Mouse (Mus musculus) lung, adult 2 months (tissue): ENCODE data around the gene Robo1. TPM values are rescaled to one million over a fixed set of nuclear protein-coding genes. Genes with fewer than 3 reads are reported as not detected.

Experiments used
- DNase-seq: peaks from one replicate; pipeline ENCODE4 v3.0.0; 2022
- H3K4me1 ChIP-seq: fragments of 200-500 bp; 2 replicates; pipeline ENCODE4 v1.6.1; 2011; ENCODE audit warnings: low read length; ENCODE audit not compliant: control insufficient read depth, insufficient read depth
- H3K4me3 ChIP-seq: fragments of 200-500 bp; replicated peaks from 2 replicates; pipeline ENCODE3; 2011; ENCODE audit warnings: low read depth, mild to moderate bottlenecking, control low read depth, low read length; ENCODE audit errors: extremely low read depth
- CTCF ChIP-seq: fragments of 200-500 bp; IDR thresholded peaks from 2 replicates; pipeline ENCODE4 v1.5.1; 2011; ENCODE audit warnings: mild to moderate bottlenecking, low read length, control low read depth; ENCODE audit not compliant: insufficient read depth
- POLR2A ChIP-seq: fragments of 200-500 bp; IDR thresholded peaks from 2 replicates; pipeline ENCODE4 v1.6.1; 2011; ENCODE audit warnings: low read depth, mild to moderate bottlenecking, control low read depth, low read length, borderline replicate concordance; ENCODE audit errors: extremely low read depth
- WGBS: fragments of 180-500 bp; shearing (Covaris S2); methylation state at CpG from one replicate; pipeline ENCODE4 v1.1.7; 2018; 5-methylcytosine and 5-hydroxymethylcytosine counted together
- polyA plus RNA-seq: library from polyadenylated mRNA; depleted of rRNA; stranded (reverse); fragments of >200 nt; gene quantifications from 2 replicates; pipeline ENCODE4 v1.2.3, GENCODE M21; 2012

Robo1 gene
- polyA plus RNA-seq, 1 experiment = 8.3 TPM

DNA sequence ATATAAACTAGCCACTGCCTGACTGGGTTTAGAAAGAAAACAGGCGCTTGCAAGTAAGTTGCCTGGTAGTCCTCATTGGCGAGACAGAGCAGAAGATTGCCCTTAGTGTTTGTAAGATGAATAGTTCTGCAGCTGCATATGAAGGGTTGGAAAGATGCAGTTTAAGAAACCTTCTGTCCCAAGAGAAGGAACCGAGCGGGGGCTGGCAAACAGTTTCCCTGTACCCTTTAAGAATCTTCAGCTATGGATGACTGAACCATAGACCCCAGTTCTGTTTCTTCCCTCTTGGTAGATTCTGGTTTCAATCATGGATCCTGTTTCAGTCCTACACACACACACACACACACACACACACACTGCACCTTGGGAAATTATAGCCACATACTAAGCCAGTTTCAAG lies 356.7 kb downstream of the Robo1 start:
- DNase-seq = no peak
- no peak overlapping the region for H3K4me3 ChIP-seq
- TF ChIP-seq CTCF (no peak), POLR2A (no peak)
- WGBS = 64% methylated on average over 4 of the region's 4 CpGs
- no peaks in the 10 kb centered on the region; the same call in 1 of the 2 replicates for H3K4me1 ChIP-seq

GRCm38 (mm10) chr16:72665454-72665853 lies 357.3 kb downstream of the Robo1 start:
- no peaks in the 10 kb centered on the region; the same call in 1 of the 2 replicates for H3K4me1 ChIP-seq
- H3K4me3 ChIP-seq = no peak overlapping the region
- WGBS = 50% methylated on average over 5 of the region's 5 CpGs
- no peak for DNase-seq
- TF ChIP-seq POLR2A (no peak), CTCF (no peak)

GRCm38 (mm10) chr16:72670240-72671038 lies 362.3 kb downstream of the Robo1 start:
- Histone ChIP-seq H3K4me3 (no peak overlapping the region), H3K4me1 (no peaks in the 10 kb centered on the region)
- DNase-seq = no peak
- WGBS = 49% methylated on average over 6 of the region's 6 CpGs
- TF ChIP-seq CTCF (no peak), POLR2A (no peak)

DNA sequence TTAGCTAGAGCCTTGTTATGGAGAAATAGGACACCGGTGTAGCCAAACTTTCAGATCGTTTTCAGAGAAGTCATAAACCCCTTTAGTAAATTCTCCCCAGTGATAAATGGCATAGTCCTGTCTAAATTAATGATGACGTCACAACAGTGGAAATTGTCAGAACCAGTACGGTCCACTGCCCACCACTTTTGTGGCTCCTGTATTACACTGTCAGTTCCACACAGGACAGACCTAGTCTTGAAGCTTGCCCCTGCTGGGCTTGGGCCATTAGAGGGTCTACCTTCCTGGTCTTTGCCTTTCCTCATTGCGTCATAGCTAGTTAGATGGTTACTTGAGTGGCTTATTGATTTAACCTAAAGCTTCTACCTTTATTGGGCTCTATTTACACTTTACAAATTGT lies 369.1 kb downstream of the Robo1 start:
- 76% methylated on average over 5 of the region's 5 CpGs for WGBS
- DNase-seq = no peak
- no peak overlapping the region for H3K4me3 ChIP-seq
- no peaks in the 10 kb centered on the region for H3K4me1 ChIP-seq
- TF ChIP-seq CTCF (no peak), POLR2A (no peak)

DNA sequence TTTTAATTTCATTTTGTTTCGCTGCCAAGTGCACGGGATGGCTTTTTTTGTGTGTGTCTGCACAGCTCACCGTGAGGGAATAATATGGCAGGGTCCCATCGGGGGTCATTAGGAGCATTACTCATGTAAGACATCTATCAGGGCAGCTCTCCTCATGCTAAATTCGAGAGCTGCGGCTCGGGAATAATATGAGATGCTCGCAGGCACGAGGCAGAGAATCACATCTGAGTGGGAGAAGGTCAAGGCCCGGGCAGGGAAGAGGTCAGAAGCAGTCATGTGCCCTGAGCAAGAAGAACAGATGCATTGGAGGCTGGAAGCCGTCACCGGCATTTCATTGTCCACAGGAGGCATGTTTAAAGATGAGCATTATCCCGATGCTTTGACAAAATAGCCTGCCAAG lies 370.3 kb downstream of the Robo1 start:
- TF ChIP-seq POLR2A (no peak), CTCF (no peak)
- DNase-seq = no peak
- Histone ChIP-seq H3K4me3 (no peak overlapping the region), H3K4me1 (no peaks in the 10 kb centered on the region)
- 52% methylated on average over 13 of the region's 13 CpGs for WGBS

- no peak for TF ChIP-seq POLR2A
- TF ChIP-seq CTCF = no peak
- no peak overlapping the region for H3K4me3 ChIP-seq
- no peaks in the 10 kb centered on the region for H3K4me1 ChIP-seq
- 76% methylated on average over 11 of the region's 11 CpGs for WGBS
- DNase-seq = no peak
These were observed 370.9 kb downstream of the Robo1 start for GRCm38 (mm10) chr16:72678947-72679558.

DNA sequence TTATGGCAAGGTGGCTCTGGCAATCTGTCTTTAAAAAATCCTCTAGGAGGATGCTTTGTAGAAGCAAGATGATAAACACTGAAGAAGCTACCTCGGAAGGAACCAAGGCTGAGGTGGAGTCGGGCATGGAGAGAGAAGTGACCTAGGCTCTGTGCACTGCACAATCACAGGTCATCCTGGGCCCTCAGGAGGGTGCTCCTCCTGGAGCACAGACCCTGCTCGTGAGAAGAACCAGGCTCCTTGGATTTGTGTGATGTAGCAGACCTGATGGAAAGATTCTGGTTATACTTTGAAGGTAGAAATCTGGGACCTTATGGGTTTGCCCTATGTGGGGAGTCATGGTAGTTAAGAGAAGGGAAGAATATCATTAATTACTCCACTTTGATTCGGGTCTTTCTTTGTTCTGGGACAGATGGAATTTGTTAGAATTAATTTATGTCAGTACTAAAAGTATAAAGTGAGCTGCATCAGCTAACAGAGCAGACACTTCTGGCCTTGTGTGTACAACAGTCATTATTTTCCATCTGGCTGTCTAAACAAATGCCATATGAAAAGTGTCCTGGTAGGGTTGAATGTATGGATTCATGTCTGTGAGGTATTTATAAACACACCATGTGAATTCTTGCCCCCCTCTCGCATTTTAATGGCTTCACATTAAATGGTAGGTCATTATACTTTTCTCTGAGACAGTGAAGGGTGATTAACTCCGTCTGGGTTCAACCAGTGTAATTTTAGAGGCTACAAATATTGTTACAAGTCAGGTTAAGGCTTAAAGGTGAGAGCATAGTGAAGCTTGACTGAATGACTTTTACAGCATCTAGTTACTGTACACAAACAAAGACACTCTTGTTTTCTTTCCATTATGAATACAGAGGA lies 377.7 kb downstream of the Robo1 start:
- Histone ChIP-seq H3K4me3 (no peak overlapping the region), H3K4me1 (no peaks in the 10 kb centered on the region)
- whole genome bisulfite sequencing = 66% methylated on average over 6 of the region's 6 CpGs
- no peak for DNase-seq
- TF ChIP-seq CTCF = no peak
- no peak for TF ChIP-seq POLR2A

- WGBS = 61% methylated on average over 11 of the region's 11 CpGs
- Histone ChIP-seq H3K4me3 (no peak overlapping the region), H3K4me1 (no peaks in the 10 kb centered on the region)
- DNase-seq = no peak
- TF ChIP-seq POLR2A (no peak), CTCF (no peak)
These were observed 378.5 kb downstream of the Robo1 start for GRCm38 (mm10) chr16:72686480-72687053.

GRCm38 (mm10) chr16:72687651-72688050 lies 379.5 kb downstream of the Robo1 start:
- Histone ChIP-seq H3K4me1 (no peaks in the 10 kb centered on the region), H3K4me3 (no peak overlapping the region)
- no peak for DNase-seq
- WGBS = 35% methylated on average over 3 of the region's 3 CpGs
- TF ChIP-seq POLR2A = no peak
- no peak for TF ChIP-seq CTCF
